Mouse (Mus musculus) olfactory bulb, adult 2 months (tissue): ENCODE results near the gene Stab1.

ENCODE experiments used
- CTCF ChIP-seq: fragments of 200-500 bp; IDR thresholded peaks from 2 replicates; pipeline ENCODE4 v1.5.1; 2012; ENCODE audit warnings: low read depth, mild to moderate bottlenecking, low read length, moderate library complexity; ENCODE audit not compliant: insufficient read depth
- POLR2A ChIP-seq: fragments of 200-500 bp; IDR thresholded peaks from 2 replicates; pipeline ENCODE4 v1.6.1; 2012; ENCODE audit warnings: mild to moderate bottlenecking, low read depth, low read length, moderate library complexity; ENCODE audit not compliant: insufficient read depth

- no peak for TF ChIP-seq POLR2A
- no peak for TF ChIP-seq CTCF
These were observed 31.2 kb downstream of the Stab1 start for GRCm38 (mm10) chr14:31137281-31137595.
